Mouse (Mus musculus): Measurements from ENCODE around the gene Mtrr. TPM values are rescaled to one million over a fixed set of nuclear protein-coding genes. Genes with fewer than 3 reads are reported as not detected.

The Mtrr gene
- total and polyA plus RNA-seq, 3 experiments, result 35.1 to 40.2 (median 39.4) TPM

DNA sequence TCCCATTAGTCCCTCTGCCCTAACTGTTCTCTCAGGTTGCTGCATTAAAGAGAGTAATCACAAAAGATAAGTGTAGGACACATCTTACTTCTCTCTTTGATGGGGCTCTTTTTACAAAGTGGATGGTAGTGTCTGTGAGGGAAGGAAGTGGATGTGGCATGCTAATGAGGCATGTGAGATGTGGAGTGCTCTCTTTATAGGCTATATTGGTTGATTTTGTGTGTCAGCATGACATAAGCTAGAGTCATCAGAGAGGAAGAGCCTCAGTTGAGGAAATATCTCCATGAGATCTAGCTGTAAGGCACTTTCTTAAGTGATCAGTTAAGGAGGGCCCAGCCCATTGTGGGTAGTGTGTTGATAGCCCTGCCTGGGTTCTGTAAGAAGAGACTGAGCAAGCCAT is 6.4 kb upstream of the Mtrr start:
- DNase-seq (ENCODE audit: extremely low read depth), result no peak
- Histone ChIP-seq H3K4me3 (replicated peaks in 1 of 3; ENCODE audit: low read depth in 2 of 3, low read length in 2 of 3, poor library complexity in 1 of 3) (no peak overlapping the region), H3K79me2 (replicated peaks; ENCODE audit: control insufficient read depth, extremely low read depth, insufficient read depth, poor library complexity, severe bottlenecking) (peaks cover 9% of the 10 kb centered on the region; the same call in 1 of the 2 replicates), H3K36me3 (replicated peaks in 1 of 2; ENCODE audit: control insufficient read depth in 1 of 2, insufficient read depth in 1 of 2, low read length in 1 of 2) (peaks cover 82 to 99% of the 10 kb centered on the region in 2 experiments), H3K4me2 (ENCODE audit: insufficient read depth, low read depth, poor library complexity, severe bottlenecking) (no peak overlapping the region), H3K27me3 (replicated peaks) (no peaks in the 10 kb centered on the region), H3K9ac (ENCODE audit: insufficient read depth, low read depth) (no peak overlapping the region), H3K4me1 (ENCODE audit: control insufficient read depth in 1 of 2, insufficient read depth in 2 of 2) (peaks cover 3 to 65% of the 10 kb centered on the region in 2 experiments; a peak in 3 of 4 replicates), H3K9me3 (replicated peaks; ENCODE audit: low read length) (no peaks in the 10 kb centered on the region), H3K27ac (ENCODE audit: insufficient read depth, low read depth) (no peak overlapping the region)
- in situ Hi-C loops (cut with MboI; ENCODE audit: low pct_ligation_motif_present, low pct_unique_long_range_greater_than_20kb, low sequenced_read_pairs) (loop anchor here (10.0 to 25.0 kb wide), 2 partner anchors 866 to 1224 kb away; partner anchors contain the start of gene Med10), dilution Hi-C loops (cut with MboI; ENCODE audit: extremely low pct_ligation_motif_present, extremely low pct_unique_long_range_greater_than_20kb, low sequenced_read_pairs) (no loop called here)
- TF ChIP-seq USF1 (IDR thresholded peaks at IDR 0.05; ENCODE audit: low read depth, low read length) (no peak), HCFC1 (IDR thresholded peaks at IDR 0.05; ENCODE audit: low read depth, low read length) (no peak), ELF1 (IDR thresholded peaks at IDR 0.05; ENCODE audit: low read depth, low read length) (no peak), CTCF (conservative IDR thresholded peaks at IDR 0.05 in 1 of 2, IDR thresholded peaks at IDR 0.05 in 1 of 2; ENCODE audit: low read depth in 2 of 2, low read length in 2 of 2) (no peak), MEF2A (IDR thresholded peaks at IDR 0.05; ENCODE audit: borderline replicate concordance, low read depth, low read length) (no peak), PAX5 (IDR thresholded peaks at IDR 0.05; ENCODE audit: low read length) (no peak), POLR2AphosphoS2 (IDR thresholded peaks at IDR 0.05; ENCODE audit: low read depth, low read length) (no peak), MAZ (IDR thresholded peaks at IDR 0.05; ENCODE audit: low read depth, low read length) (no peak), KAT2A (IDR thresholded peaks at IDR 0.05; ENCODE audit: insufficient replicate concordance, low read length) (no peak), USF2 (conservative IDR thresholded peaks at IDR 0.05; ENCODE audit: low read depth, low read length) (no peak), IRF4 (IDR thresholded peaks at IDR 0.05; ENCODE audit: low read depth, low read length) (no peak)

DNA sequence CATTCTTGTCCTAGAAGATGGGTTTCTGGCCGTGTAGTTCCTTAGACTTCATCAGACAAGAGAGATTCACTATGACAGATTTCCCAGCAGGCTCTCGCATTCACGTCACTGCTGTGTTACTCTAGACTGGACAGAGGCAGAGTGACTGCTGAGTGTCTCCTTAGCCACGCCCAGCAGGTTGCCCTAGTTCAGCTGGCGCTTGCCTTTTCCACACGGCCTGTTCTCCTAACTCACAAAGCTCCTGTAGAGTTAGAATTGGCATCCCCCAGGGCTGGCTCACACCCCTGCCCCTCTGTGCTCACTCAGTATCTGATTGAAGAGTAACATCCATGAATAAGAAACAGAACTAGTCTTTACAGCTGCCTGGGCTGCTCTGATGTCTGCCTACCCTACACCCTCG is 3.5 kb upstream of the Mtrr start:
- in situ Hi-C loops (cut with MboI; ENCODE audit: low pct_ligation_motif_present, low pct_unique_long_range_greater_than_20kb, low sequenced_read_pairs), result loop anchor here (10.0 to 25.0 kb wide), 2 partner anchors 869 to 1227 kb away; partner anchors contain the start of gene Med10
- dilution Hi-C loops (cut with MboI; ENCODE audit: extremely low pct_ligation_motif_present, extremely low pct_unique_long_range_greater_than_20kb, low sequenced_read_pairs), result no loop called here

More for the DNA sequence above, 3.5 kb upstream of the Mtrr start:
- peaks cover 58 to 70% of the 10 kb centered on the region in 2 experiments for H3K36me3 ChIP-seq (replicated peaks in 1 of 2; ENCODE audit: control insufficient read depth in 1 of 2, insufficient read depth in 1 of 2, low read length in 1 of 2)
- TF ChIP-seq RAD21 (IDR thresholded peaks at IDR 0.05; ENCODE audit: low read depth, low read length) (no peak), IRF4 (IDR thresholded peaks at IDR 0.05; ENCODE audit: low read depth, low read length) (no peak), JUN (IDR thresholded peaks at IDR 0.05; ENCODE audit: insufficient read depth, low read depth, low read length) (no peak), ZKSCAN1 (IDR thresholded peaks at IDR 0.05; ENCODE audit: borderline replicate concordance, low read depth, low read length) (no peak), MYC (IDR thresholded peaks at IDR 0.05; ENCODE audit: low read depth, low read length) (no peak), GABPA (IDR thresholded peaks at IDR 0.05; ENCODE audit: insufficient replicate concordance, low read depth, low read length) (no peak), KAT2A (IDR thresholded peaks at IDR 0.05; ENCODE audit: insufficient replicate concordance, low read length) (no peak), SMC3 (IDR thresholded peaks at IDR 0.05; ENCODE audit: low read depth, low read length) (no peak), BHLHE40 (IDR thresholded peaks at IDR 0.05; ENCODE audit: low read depth, low read length) (no peak), CHD1 (IDR thresholded peaks at IDR 0.05; ENCODE audit: low read depth, low read length) (no peak)
- H3K27ac ChIP-seq (ENCODE audit: insufficient read depth, low read depth), result no peak overlapping the region
- DNase-seq (ENCODE audit: extremely low read depth), result no peak
- H3K4me3 ChIP-seq (replicated peaks in 1 of 3; ENCODE audit: low read depth in 2 of 3, low read length in 2 of 3, poor library complexity in 1 of 3), result no peak overlapping the region
- peaks cover 3 to 62% of the 10 kb centered on the region in 2 experiments; a peak in 3 of 4 replicates for H3K4me1 ChIP-seq (ENCODE audit: control insufficient read depth in 1 of 2, insufficient read depth in 2 of 2)
- H3K79me2 ChIP-seq (replicated peaks; ENCODE audit: control insufficient read depth, extremely low read depth, insufficient read depth, poor library complexity, severe bottlenecking), result peaks cover 30% of the 10 kb centered on the region
- H3K27me3 ChIP-seq (replicated peaks), result no peaks in the 10 kb centered on the region
- no peak overlapping the region for H3K4me2 ChIP-seq (ENCODE audit: insufficient read depth, low read depth, poor library complexity, severe bottlenecking)
- H3K9me3 ChIP-seq (replicated peaks; ENCODE audit: low read length), result no peaks in the 10 kb centered on the region
- no peak overlapping the region for H3K9ac ChIP-seq (ENCODE audit: insufficient read depth, low read depth)

Data from CH12.LX (cell line).